Mouse (Mus musculus): ENCODE measurements around the gene Sppl2b. TPM values are rescaled to one million over a fixed set of nuclear protein-coding genes. Genes with fewer than 3 reads are reported as not detected.

Gene Sppl2b
- total and polyA plus RNA-seq, 3 experiments = 52.0 to 65.9 TPM; not detected in 1

- Histone ChIP-seq H3K27ac (ENCODE audit: control insufficient read depth, low read depth, low read length) (no peak overlapping the region), H3K4me1 (ENCODE audit: control insufficient read depth in 1 of 2, insufficient read depth in 2 of 2, low read length in 2 of 2) (no peaks in the 10 kb centered on the region), H3K4me3 (ENCODE audit: control insufficient read depth in 1 of 2, insufficient read depth in 1 of 2, low read depth in 2 of 2, low read length in 2 of 2) (no peak overlapping the region), H3K36me3 (ENCODE audit: control insufficient read depth in 1 of 2, insufficient read depth in 2 of 2, low read length in 2 of 2) (no peaks in the 10 kb centered on the region; a peak in 1 of 4 replicates), H3K9me3 (replicated peaks; ENCODE audit: insufficient read depth, low read length) (no peaks in the 10 kb centered on the region), H3K9ac (ENCODE audit: control insufficient read depth, low read depth, low read length, poor library complexity, severe bottlenecking) (no peak overlapping the region), H3K27me3 (ENCODE audit: control insufficient read depth in 1 of 2, insufficient read depth in 2 of 2, low read length in 2 of 2) (no peaks in the 10 kb centered on the region), H3K79me2 (ENCODE audit: control insufficient read depth, insufficient read depth, low read length, poor library complexity) (no peaks in the 10 kb centered on the region)
- TF ChIP-seq CHD2 (IDR thresholded peaks at IDR 0.05; ENCODE audit: low read length) (no peak), JUND (IDR thresholded peaks at IDR 0.05; ENCODE audit: low read depth, low read length) (no peak), TBP (IDR thresholded peaks at IDR 0.05; ENCODE audit: low read depth, low read length) (no peak), TCF12 (IDR thresholded peaks at IDR 0.05; ENCODE audit: low read depth, low read length) (no peak), GATA1 (IDR thresholded peaks at IDR 0.05; ENCODE audit: low read depth, low read length) (no peak), NRF1 (IDR thresholded peaks at IDR 0.05; ENCODE audit: insufficient read depth, low read depth, low read length, poor library complexity, severe bottlenecking) (no peak), SIN3A (IDR thresholded peaks at IDR 0.05; ENCODE audit: low read length) (no peak), UBTF (IDR thresholded peaks at IDR 0.05; ENCODE audit: borderline replicate concordance, insufficient read depth, low read depth, low read length) (no peak)
- DNase-seq (ENCODE audit: low read depth, low spot score) = no peak
Measured at GRCm38 (mm10) chr10:80909375-80910162, 54.5 kb downstream of the Sppl2b start.

- Histone ChIP-seq H3K36me3 (ENCODE audit: control insufficient read depth in 1 of 2, insufficient read depth in 2 of 2, low read length in 2 of 2) (no peaks in the 10 kb centered on the region; a peak in 1 of 4 replicates), H3K9ac (ENCODE audit: control insufficient read depth, low read depth, low read length, poor library complexity, severe bottlenecking) (no peak overlapping the region)
- TF ChIP-seq MAZ (IDR thresholded peaks at IDR 0.05; ENCODE audit: low read depth, low read length) (no peak), MAX (IDR thresholded peaks at IDR 0.05; ENCODE audit: low read length) (no peak), MYB (IDR thresholded peaks at IDR 0.05; ENCODE audit: low read depth, low read length) (no peak), TBP (IDR thresholded peaks at IDR 0.05; ENCODE audit: low read depth, low read length) (no peak), MYC (IDR thresholded peaks at IDR 0.05; ENCODE audit: low read depth, low read length) (no peak), TAL1 (IDR thresholded peaks at IDR 0.05; ENCODE audit: low read length) (no peak), USF1 (IDR thresholded peaks at IDR 0.05; ENCODE audit: low read depth, low read length) (no peak), ETS1 (IDR thresholded peaks at IDR 0.05; ENCODE audit: low read depth, low read length) (no peak), ZMIZ1 (IDR thresholded peaks at IDR 0.05; ENCODE audit: low read depth, low read length) (no peak), KAT2A (conservative IDR thresholded peaks at IDR 0.05; ENCODE audit: low read depth, low read length) (no peak)
Measured at GRCm38 (mm10) chr10:80911354-80911753, 56.3 kb downstream of the Sppl2b start.

More at GRCm38 (mm10) chr10:80911354-80911753, 56.3 kb downstream of the Sppl2b start:
- DNase-seq (ENCODE audit: low read depth, low spot score) = no peak
- Histone ChIP-seq H3K9me3 (replicated peaks; ENCODE audit: insufficient read depth, low read length) (no peaks in the 10 kb centered on the region), H3K27me3 (ENCODE audit: control insufficient read depth in 1 of 2, insufficient read depth in 2 of 2, low read length in 2 of 2) (no peaks in the 10 kb centered on the region), H3K27ac (ENCODE audit: control insufficient read depth, low read depth, low read length) (no peak overlapping the region), H3K4me1 (ENCODE audit: control insufficient read depth in 1 of 2, insufficient read depth in 2 of 2, low read length in 2 of 2) (no peaks in the 10 kb centered on the region), H3K79me2 (ENCODE audit: control insufficient read depth, insufficient read depth, low read length, poor library complexity) (no peaks in the 10 kb centered on the region), H3K4me3 (ENCODE audit: control insufficient read depth in 1 of 2, insufficient read depth in 1 of 2, low read depth in 2 of 2, low read length in 2 of 2) (no peak overlapping the region)

Data from MEL (cell line).